Mouse (Mus musculus) embryonic stem cell, embryonic (primary cell): ENCODE measurements around the gene Zdbf2.
"Not testable (repeated sequence)": the region's sequence is repeated elsewhere in the genome, so short reads cannot be mapped to it uniquely, and the experiment has no call there.

Experiments used
- CTCF ChIA-PET, 4 experiments: fragments of 300-600 bp in 2 of 4; fragments of 350-600 bp in 2 of 4; sonication (Branson Sonifier 250); formaldehyde crosslinking; loops; one replicate each; lab custom pipeline; 2022; ENCODE audit warnings: inconsistent platforms in 2 of 4; lab: Charles Lee
- POLR2A ChIA-PET, 4 experiments: fragments of 300-600 bp in 2 of 4; fragments of 350-600 bp in 2 of 4; sonication (Branson Sonifier 250); formaldehyde crosslinking; loops; one replicate each; lab custom pipeline; 2022; ENCODE audit warnings: antibody characterized with exemption in 4 of 4, inconsistent platforms in 1 of 4; lab: Charles Lee

The Zdbf2 gene

DNA sequence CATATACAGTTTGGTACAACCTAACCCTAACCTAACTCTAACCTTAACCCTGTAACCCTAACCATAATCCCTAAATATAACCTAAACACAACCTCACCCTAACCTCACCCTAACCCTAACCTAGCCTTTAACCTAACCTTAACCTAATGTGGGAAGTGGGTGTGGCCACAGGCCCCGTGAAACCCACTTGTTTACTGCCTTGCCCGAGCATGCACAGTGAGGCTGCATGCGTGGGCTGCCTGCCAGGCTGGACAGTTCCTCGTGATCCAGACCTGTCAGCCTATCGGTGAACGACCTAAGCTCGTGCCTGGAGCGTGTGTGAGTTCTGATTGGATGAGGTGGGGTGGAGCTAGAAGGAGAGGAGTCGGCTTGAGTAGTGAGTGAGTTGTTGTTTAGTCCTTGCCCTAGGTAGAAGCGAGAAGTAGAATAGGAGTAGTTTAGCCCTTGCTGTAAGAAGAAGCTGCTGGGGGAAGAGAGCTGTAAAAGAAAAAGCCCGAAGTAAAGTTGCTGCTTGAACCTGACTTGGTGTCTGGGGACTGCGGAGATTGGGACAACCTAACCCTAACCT, 50.6 kb downstream of the Zdbf2 start:
- POLR2A ChIA-PET: interaction anchor here in 3 of 4 experiments (0.5 to 1.8 kb wide), 9 partner anchors 9 to 798 kb away, joined by 3 to 5 read pairs (median 3); partner anchors contain the start of gene Klf7 (in 1 of the 3)
- CTCF ChIA-PET: not testable (repeated sequence)
